Mouse (Mus musculus) testis, adult 2 months (tissue): ENCODE data around the gene Tmem265. TPM values are rescaled to one million over a fixed set of nuclear protein-coding genes. Genes with fewer than 3 reads are reported as not detected.

Experiments used
- H3K27ac ChIP-seq: fragments of 200-500 bp; 2 replicates; pipeline ENCODE4 v1.5.1; 2012; ENCODE audit warnings: low read depth, low read length; ENCODE audit not compliant: control insufficient read depth, insufficient read depth
- H3K27me3 ChIP-seq: fragments of 200-500 bp; 2 replicates; pipeline ENCODE4 v1.6.1; 2012; ENCODE audit warnings: mild to moderate bottlenecking, low read length, moderate library complexity; ENCODE audit not compliant: control insufficient read depth, insufficient read depth
- H3K36me3 ChIP-seq: fragments of 200-500 bp; 2 replicates; pipeline ENCODE4 v1.6.1; 2012; ENCODE audit warnings: mild to moderate bottlenecking, low read length; ENCODE audit not compliant: control insufficient read depth, insufficient read depth
- H3K4me1 ChIP-seq: fragments of 200-500 bp; 2 replicates; pipeline ENCODE4 v1.6.1; 2012; ENCODE audit warnings: low read length; ENCODE audit not compliant: control insufficient read depth, insufficient read depth
- H3K4me3 ChIP-seq: fragments of 200-500 bp; 2 replicates; pipeline ENCODE4 v1.5.1; 2012; ENCODE audit warnings: low read depth, mild to moderate bottlenecking, low read length, moderate library complexity, mixed read lengths; ENCODE audit not compliant: control insufficient read depth
- CTCF ChIP-seq: fragments of 200-500 bp; IDR thresholded peaks from 2 replicates; pipeline ENCODE4 v1.5.1; 2012; ENCODE audit warnings: low read depth, mild to moderate bottlenecking, inconsistent platforms, low read length, moderate library complexity; ENCODE audit not compliant: control insufficient read depth, insufficient read depth, insufficient replicate concordance
- POLR2A ChIP-seq: fragments of 200-500 bp; IDR thresholded peaks from 2 replicates; pipeline ENCODE4 v1.6.1; 2012; ENCODE audit warnings: low read depth, mild to moderate bottlenecking, inconsistent platforms, low read length, moderate library complexity; ENCODE audit not compliant: control insufficient read depth
- polyA plus RNA-seq: library from polyadenylated mRNA; depleted of rRNA; stranded (reverse); fragments of >200 nt; gene quantifications from 2 replicates; pipeline ENCODE4 v1.2.3, GENCODE M21; 2012

Gene Tmem265
- polyA plus RNA-seq, 1 experiment = 4.5 TPM

DNA sequence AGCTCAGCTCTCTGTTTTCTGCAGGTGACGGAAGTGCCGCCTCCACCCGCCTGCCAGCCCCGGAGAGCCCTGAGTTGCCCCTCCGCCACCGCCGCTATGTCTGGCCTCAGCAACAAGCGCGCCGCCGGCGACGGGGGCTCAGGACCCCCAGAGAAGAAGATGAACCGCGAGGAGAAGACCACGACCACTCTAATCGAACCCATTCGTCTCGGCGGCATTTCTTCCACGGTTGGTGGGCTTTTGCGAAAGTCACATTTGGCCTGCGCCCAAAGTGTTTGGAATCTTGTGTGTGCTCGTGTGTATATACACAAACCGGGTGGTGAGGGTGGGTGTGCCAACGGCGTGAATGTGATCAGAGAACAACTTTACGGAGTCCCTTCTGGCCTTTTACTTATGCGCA, 27.7 kb downstream of the Tmem265 start:
- peaks cover 16% of the 10 kb centered on the region for H3K36me3 ChIP-seq
- no peaks in the 10 kb centered on the region for H3K27me3 ChIP-seq
- H3K4me3 ChIP-seq = peak overlapping the region; percentile 92
- H3K4me1 ChIP-seq = peaks cover 14% of the 10 kb centered on the region
- H3K27ac ChIP-seq = peak overlapping the region; percentile 75
- no peak for TF ChIP-seq CTCF
- TF ChIP-seq POLR2A = no peak; the same call in 1 of the 2 replicates

DNA sequence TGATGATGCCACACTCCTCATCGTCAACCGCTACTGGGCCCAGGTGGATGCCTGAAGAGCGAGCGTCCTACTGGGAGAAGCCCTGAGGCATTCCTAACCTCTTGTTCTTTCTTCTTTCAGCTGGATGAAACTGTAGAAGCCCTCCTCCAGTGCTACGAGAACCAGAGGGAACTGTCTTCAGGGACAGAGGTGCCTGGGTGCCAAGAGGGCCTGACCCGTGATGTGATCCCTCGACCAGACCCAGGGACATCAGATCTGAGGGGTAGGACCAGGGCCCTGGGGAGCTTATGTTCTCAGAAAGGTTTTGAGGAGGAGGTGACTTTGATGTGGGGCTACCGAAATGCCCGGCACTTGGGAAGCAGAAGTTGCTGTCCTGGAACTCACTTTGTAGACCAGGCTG, 28.4 kb downstream of the Tmem265 start:
- H3K36me3 ChIP-seq = peaks cover 16% of the 10 kb centered on the region

DNA sequence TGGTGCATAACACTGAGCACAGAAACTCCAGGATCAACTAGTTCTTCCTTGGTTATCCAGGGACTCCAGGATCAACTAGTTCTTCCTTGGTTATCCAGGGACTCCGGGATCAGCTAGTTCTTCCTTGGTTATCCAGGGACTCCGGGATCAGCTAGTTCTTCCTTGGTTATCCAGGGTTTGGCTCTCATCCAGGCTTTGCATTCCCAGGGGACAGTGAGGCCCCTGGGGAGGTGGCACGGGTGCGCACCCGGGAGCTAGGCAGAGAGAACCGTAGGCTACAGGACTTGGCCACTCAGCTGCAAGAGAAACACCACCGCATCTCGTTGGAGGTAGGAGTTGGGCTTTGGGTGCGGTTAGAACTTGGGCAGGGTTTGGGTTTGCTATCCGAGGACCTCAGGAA, 29.9 kb downstream of the Tmem265 start:
- peak overlapping the region; percentile 65 for H3K4me3 ChIP-seq
- TF ChIP-seq POLR2A (no peak), CTCF (no peak)
- H3K36me3 ChIP-seq = peaks cover 16% of the 10 kb centered on the region
- H3K4me1 ChIP-seq = peaks cover 14% of the 10 kb centered on the region
- H3K27me3 ChIP-seq = no peaks in the 10 kb centered on the region
- H3K27ac ChIP-seq = no peak overlapping the region

More for the DNA sequence above, 28.4 kb downstream of the Tmem265 start:
- Histone ChIP-seq H3K4me3 (peak overlapping the region; percentile 92), H3K27me3 (no peaks in the 10 kb centered on the region), H3K4me1 (peaks cover 14% of the 10 kb centered on the region), H3K27ac (no peak overlapping the region)
- TF ChIP-seq CTCF (no peak), POLR2A (no peak)

DNA sequence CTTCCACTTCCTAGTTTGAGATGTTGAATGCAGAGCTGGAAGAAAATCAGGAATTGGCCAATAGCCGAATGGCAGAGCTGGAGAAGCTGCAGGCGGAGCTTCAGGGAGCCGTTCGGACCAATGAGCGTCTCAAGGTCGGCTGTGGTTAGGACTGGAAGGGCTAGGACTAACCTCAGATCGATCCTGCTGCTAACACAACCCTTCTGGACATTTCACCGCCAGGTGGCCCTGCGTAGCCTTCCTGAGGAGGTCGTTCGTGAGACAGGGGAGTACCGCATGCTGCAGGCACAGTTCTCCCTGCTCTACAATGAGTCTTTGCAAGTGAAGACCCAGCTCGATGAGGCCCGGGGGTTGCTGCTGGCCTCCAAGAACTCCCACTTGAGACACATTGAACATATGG, 31.4 kb downstream of the Tmem265 start:
- Histone ChIP-seq H3K4me3 (peak overlapping the region; percentile 75), H3K4me1 (peaks cover 10% of the 10 kb centered on the region), H3K36me3 (peaks cover 16% of the 10 kb centered on the region), H3K27ac (peak overlapping the region; percentile 14), H3K27me3 (no peaks in the 10 kb centered on the region)
- TF ChIP-seq POLR2A (no peak), CTCF (no peak)

DNA sequence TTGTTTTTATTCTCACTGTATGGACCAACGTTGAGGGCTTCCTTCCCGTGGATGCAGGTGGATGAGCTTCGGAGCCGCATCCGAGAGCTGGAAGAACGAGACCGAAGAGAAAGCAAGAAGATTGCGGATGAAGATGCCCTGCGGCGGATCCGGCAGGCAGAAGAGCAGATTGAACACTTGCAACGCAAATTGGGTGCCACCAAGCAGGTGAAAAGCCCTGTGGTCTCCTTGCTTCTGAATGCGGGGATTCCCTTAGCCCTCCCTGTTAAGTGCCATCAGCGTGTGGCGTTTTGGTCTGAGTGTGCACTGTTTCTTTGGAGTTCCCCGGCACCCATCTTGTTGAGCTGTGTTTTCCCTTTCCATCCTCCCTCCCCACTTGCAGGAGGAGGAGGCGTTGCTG, 35.6 kb downstream of the Tmem265 start:
- no peaks in the 10 kb centered on the region for H3K27me3 ChIP-seq
- TF ChIP-seq POLR2A = no peak
- TF ChIP-seq CTCF = no peak
- H3K27ac ChIP-seq = no peak overlapping the region
- H3K36me3 ChIP-seq = peaks cover 11% of the 10 kb centered on the region
- H3K4me3 ChIP-seq = no peak overlapping the region
- no peaks in the 10 kb centered on the region for H3K4me1 ChIP-seq

DNA sequence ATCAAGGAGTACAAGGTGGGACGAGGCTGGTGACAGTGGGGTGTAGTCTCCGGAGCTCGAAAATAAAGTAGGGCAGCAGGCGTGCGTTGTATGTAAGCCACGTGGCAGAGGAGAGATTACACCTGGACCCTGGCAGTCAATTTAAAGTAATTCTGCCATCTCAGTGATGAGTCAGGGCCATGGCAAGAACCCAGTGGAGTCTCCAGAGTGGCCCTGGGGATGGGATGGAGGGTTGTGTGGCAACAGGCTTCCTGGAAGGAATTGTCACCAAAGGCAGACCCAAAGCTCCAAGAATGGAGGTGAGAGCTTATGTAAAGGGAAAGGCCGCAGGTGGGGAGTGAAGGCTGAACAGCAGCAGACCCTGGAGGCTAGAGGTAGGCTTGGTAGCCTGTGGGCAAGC, 39.4 kb downstream of the Tmem265 start:
- H3K4me3 ChIP-seq = no peak overlapping the region
- TF ChIP-seq POLR2A (no peak), CTCF (no peak)

DNA sequence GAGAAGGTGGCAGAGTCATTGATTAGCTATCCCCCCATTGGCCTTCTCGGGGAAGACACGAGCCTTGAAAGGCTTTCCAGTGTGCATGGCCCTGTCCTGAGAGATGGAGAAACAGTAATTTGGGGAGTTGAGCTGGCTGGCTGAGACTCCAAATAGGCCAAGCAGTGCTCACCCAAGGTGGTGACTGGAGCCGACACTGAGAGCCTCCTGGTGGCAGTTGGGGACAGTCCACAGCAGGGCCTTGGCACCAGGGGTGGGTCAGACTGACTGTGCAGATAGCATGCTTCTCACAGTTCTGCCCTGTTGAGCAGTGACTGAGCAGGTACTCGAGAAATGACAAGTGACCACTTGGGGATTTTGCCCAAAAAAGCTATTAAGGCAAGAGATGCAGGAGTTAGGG, 40.5 kb downstream of the Tmem265 start:
- H3K4me3 ChIP-seq = no peak overlapping the region
- TF ChIP-seq CTCF (no peak), POLR2A (no peak)
- no peaks in the 10 kb centered on the region for H3K4me1 ChIP-seq
- H3K27ac ChIP-seq = no peak overlapping the region
- no peaks in the 10 kb centered on the region for H3K27me3 ChIP-seq
- H3K36me3 ChIP-seq = peaks cover 4% of the 10 kb centered on the region

More for the DNA sequence above, 39.4 kb downstream of the Tmem265 start:
- no peaks in the 10 kb centered on the region for H3K27me3 ChIP-seq
- H3K36me3 ChIP-seq = peaks cover 4% of the 10 kb centered on the region
- H3K27ac ChIP-seq = no peak overlapping the region
- H3K4me1 ChIP-seq = no peaks in the 10 kb centered on the region

DNA sequence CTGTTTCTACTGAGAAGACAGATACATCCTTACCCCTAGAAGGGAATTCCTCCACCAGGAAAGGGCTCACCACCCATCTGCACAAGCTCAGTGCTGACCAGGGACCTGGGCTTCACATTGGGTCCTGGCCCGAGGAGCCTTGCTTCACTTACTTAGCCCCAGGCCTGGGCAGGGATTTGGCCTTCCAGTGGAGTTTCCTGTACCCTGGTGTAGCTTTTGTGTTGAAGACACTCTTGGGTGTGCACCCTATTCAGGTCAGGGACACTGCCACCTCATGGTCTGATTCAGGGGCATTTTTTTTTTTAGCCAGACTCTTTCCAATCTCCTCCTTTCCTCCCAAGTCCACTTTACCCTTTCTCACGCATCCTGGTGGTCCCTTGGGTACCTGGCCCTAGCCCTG, 41.7 kb downstream of the Tmem265 start:
- H3K27ac ChIP-seq = no peak overlapping the region
- peaks cover 4% of the 10 kb centered on the region for H3K36me3 ChIP-seq
- no peak for TF ChIP-seq POLR2A
- TF ChIP-seq CTCF = no peak
- no peaks in the 10 kb centered on the region for H3K27me3 ChIP-seq
- peak overlapping the region; percentile 79; the same call in 1 of the 2 replicates for H3K4me3 ChIP-seq
- no peaks in the 10 kb centered on the region for H3K4me1 ChIP-seq
